Comparison of ENCODE assay signal across 8 mouse cellular contexts in the genomic region with DNA sequence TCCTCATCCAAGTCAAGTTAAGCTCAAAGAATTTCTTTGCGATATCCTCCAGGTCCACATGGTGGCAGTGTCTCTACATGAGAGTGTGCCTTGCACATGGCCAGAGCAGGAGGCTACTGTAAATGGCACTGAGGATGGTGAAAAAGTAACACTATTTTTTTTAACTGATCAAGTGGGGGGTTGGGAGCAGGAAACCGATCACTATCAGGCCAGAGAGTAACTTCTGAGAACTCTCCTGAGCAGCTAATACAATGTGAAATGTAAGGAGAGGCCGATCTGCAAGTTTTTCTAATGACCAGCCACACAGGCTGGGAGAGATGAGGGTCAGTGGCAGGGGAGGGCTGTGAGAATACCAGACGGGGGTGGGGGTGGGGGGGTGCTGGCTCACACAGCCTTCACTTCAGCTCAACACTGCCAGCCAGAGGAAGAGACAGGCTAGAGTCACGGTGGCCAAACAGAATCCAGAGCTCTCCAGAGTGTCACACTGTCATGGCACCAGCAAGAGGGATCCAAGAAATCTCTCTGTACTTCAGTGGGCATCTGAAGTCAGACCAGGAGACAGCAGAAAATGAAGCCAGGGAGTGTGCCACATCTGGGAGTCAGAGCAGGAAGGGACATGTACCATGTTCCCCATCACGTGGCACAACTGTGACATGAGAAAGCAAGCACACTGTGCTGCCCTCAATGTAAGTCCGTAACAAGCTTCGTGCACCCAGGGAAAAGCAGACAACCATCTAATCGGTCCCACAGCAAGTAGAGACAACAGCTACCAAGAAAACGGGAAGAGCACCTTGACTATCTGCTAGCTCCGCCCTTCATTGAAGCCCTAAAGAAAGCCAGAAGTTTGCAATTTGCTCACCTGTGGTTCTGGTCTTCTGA.
DNase-seq lines count a peak whose midpoint lies in the region; ATAC-seq lines count a peak whose summit lies in the region.
"Had no signal": no experiment of that assay in that cellular context is flagged by ENCODE, and none has a peak within 500 bp of the region (broad histone marks: within the 10 kb centered on the region; RNA-seq: fewer than 3 reads in every experiment).

No protein-coding gene starts in this region.

- ATAC-seq in hindbrain, embryonic 15.5 days (ENCODE audit: low FRiP score, low read depth): peak; percentile 76

- H3K4me2 ChIP-seq in hindbrain, embryonic 15.5 days: no peak overlapping the region

- H3K9ac ChIP-seq in hindbrain, embryonic 15.5 days: no peak overlapping the region

- peaks cover 14% of the 10 kb centered on the region for H3K4me1 ChIP-seq in hindbrain, embryonic 15.5 days (replicated peaks)

- no peaks in the 10 kb centered on the region for H3K27me3 ChIP-seq in hindbrain, embryonic 15.5 days

- no peaks in the 10 kb centered on the region for H3K9me3 ChIP-seq in hindbrain, embryonic 15.5 days

- no peak overlapping the region for H3K4me3 ChIP-seq in hindbrain, embryonic 15.5 days
- H3K4me3 ChIP-seq: myocyte had no signal

- peak; percentile 83 for DNase-seq in ZHBTc4 (ENCODE audit: low read depth, low spot score)
- DNase-seq in cerebellum, adult 9-10 months: peak; percentile 88
- peak; percentile 61 to 76 for DNase-seq in frontal cortex, postnatal 10 days (ENCODE audit: low spot score in 2 of 2)
- peak; percentile 53 to 79 for DNase-seq in layer of hippocampus, postnatal 25 days (ENCODE audit: extremely low spot score in 1 of 2, low spot score in 1 of 2)
- DNase-seq in lung, postnatal 4 days: peak; percentile 35 to 82
- DNase-seq in right cerebral cortex, postnatal 10 days (ENCODE audit: low spot score in 2 of 2): peak; percentile 84 to 86

- H3K27ac ChIP-seq in hindbrain, embryonic 15.5 days (replicated peaks): no peak overlapping the region

- H3K36me3 ChIP-seq in hindbrain, embryonic 15.5 days: no peaks in the 10 kb centered on the region

- WGBS in hindbrain, embryonic 15.5 days: 41% methylated on average over 11 of the region's 11 CpGs
